Mouse (Mus musculus): ENCODE measurements around the gene AI854703.

DNA sequence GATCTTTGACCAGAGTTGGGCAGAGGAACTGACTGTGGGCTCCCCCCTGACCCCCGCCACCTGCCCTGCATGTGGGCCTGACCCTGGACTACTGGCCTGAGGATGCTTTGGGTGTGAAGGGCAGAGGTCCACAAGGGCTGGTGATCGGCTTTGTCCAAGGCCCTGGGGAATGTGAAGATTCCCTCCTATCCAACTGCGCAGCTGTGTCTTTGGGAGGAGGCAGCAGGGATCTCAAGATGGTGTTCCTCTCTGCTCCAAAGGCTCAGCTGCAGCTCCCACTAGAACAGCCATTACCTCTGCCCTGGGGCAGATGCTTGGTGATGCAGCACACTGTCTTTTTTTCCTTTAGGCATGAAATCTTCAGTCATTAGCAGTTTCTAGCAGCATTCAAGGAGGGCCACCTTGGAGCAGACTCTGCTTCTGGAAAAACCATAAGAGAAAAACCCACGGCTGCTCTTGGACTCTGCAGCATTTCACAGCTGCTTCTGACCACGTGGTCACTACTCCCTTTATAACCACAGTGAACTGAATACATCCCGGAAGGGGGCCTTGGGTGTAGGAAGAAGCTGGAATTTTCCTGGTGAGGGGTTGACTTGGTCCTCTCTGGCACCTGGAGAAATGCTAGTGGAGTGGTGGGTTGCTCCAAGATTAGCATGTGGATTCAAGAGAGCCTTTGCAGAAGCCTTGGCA, 11.4 kb downstream of the AI854703 start:
- TF ChIP-seq CTCF (IDR thresholded peaks at IDR 0.05; ENCODE audit: low read depth, low read length) (no peak), TAL1 (conservative IDR thresholded peaks at IDR 0.05; ENCODE audit: low read depth, low read length) (no peak), GATA1 (IDR thresholded peaks at IDR 0.05; ENCODE audit: borderline replicate concordance, low read length) (no peak)
